Mouse (Mus musculus): ENCODE data around the gene Sgo2b. TPM values are rescaled to one million over a fixed set of nuclear protein-coding genes. Genes with fewer than 3 reads are reported as not detected.
"Not testable (repeated sequence)": the region's sequence is repeated elsewhere in the genome, so short reads cannot be mapped to it uniquely, and the experiment has no call there.

The Sgo2b gene
- total RNA-seq (2021): under 1 TPM in 1 of 2 experiments, not detected in 1; 0.07 TPM
- long read RNA-seq, experiment 1: 0 reads
- long read RNA-seq, experiment 2: 0 reads

DNA sequence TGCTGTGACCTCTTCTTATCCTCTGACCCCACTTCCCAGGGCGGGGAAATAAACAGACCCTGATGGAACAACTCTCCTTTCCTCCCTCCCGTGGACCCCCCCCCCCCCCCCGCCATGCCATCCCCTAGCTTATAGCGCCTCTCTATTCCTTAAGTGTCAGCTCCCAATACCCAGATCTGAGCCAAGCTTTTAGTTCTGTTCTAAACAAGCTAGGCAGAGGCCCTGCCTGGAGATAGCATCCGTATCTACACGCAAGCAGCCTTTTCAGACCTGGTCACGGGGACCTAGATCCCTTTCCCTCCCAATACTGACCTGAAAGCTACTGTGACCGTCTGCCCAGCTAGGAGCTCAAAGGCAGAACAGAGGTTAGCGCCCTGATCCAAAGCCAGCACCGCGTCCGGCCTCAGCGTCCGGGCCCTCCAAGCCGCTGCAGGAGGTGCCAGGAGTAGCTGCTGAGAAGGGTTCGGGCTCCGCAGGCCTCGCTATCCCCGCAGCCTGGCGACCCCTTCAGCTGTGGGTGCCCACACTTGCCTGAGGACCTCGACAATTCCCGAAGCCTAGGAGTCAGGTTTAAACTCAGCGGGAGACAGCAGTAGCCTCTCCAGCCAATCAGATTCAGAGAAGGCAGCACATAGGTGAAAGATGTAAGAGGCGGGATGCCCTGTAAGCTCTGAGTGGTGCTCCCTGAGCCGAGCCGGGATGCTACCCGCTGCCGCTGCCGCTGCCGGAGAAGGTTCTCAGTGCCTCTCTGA is at the start of gene Sgo2b:
TSS of gene Sgo2b (minus strand) at position 623 of the 752 bp plus-strand sequence.
- DNase-seq (ENCODE audit: low spot score in 2 of 2): no peak

- not testable (repeated sequence) for DNase-seq (ENCODE audit: low spot score in 2 of 2)
Measured at GRCm38 (mm10) chr8:63970612-63971391, 18.8 kb upstream of the Sgo2b start.

GRCm38 (mm10) chr8:63961032-63961785 is 9.2 kb upstream of the Sgo2b start:
- DNase-seq (ENCODE audit: low spot score in 2 of 2): no peak

- not testable (repeated sequence) for DNase-seq (ENCODE audit: low spot score in 2 of 2)
Measured at GRCm38 (mm10) chr8:63953802-63954201, 1.8 kb upstream of the Sgo2b start.

GRCm38 (mm10) chr8:63933171-63933570 is 18.9 kb downstream of the Sgo2b start:
- DNase-seq (ENCODE audit: low spot score in 2 of 2): no peak

DNA sequence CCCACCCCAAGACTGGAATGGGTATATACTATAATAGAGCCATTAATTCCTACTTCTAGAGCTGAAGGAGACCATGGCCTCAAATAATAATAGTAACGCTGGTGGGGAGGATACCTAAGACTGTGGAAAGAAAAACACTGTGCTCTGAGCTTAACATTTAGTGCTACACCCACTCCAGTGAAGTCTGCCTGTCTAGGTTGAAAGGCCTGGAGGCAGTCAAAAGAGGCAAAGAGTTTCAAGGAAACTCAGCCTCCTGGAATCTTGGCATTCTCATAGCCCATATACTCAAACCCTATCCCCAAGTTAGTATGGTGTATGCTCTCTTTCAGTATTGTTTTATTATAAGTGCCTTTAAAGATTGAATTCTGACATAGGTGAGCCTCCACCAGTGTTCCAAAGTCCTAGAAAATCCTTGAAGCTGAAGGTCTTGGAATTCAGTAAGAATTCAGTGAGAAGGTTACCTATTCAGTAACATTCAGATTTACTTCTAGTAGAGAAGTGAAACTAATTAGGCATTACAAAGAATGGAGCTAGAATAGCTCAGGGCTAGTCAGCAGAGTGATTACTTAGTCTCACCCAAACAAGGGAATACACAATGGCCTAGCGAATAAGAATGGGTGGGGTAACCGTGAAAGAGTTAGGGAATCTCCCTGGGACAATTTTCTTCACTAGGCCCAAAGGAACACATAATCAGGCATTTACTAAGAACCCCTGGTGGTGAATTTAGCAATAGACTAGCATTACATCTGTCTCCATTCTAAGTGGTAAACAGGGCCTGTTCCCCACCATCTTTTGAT is 22.5 kb downstream of the Sgo2b start:
- DNase-seq (ENCODE audit: low spot score in 2 of 2): no peak

- DNase-seq (ENCODE audit: low spot score in 2 of 2): no peak
Measured at GRCm38 (mm10) chr8:63921257-63921960, 30.6 kb downstream of the Sgo2b start.

GRCm38 (mm10) chr8:63895096-63895495 is 57.0 kb downstream of the Sgo2b start:
- no peak for DNase-seq (ENCODE audit: low spot score in 2 of 2)

DNA sequence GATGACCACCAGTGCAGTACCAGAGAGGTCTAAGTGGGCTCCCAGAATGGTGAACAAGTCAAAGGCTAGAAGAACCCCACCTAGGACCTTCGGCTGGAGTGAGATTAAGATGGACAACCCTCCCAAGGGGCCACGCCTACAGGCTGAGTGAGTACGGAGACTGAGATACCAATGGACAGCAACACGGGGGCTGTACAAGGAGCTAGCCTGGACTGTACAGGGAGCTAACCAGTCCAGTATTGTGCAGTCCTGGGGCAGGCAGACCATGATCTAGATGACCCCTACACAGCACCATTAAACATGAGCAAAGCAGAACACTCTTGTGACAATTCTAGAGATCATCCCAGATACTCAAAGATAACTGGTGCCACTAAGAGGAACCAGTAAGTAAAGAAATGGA is 73.7 kb downstream of the Sgo2b start:
- no peak for DNase-seq (ENCODE audit: low spot score in 2 of 2)

GRCm38 (mm10) chr8:63877393-63877792 is 74.7 kb downstream of the Sgo2b start:
- peak; percentile 37 to 51 for DNase-seq (ENCODE audit: low spot score in 2 of 2)

- DNase-seq (ENCODE audit: low spot score in 2 of 2): no peak
Measured at GRCm38 (mm10) chr8:63876949-63877348, 75.1 kb downstream of the Sgo2b start.
